Mouse (Mus musculus) bone marrow, adult 2 months (tissue): ENCODE results near the gene Abcc12. TPM values are rescaled to one million over a fixed set of nuclear protein-coding genes. Genes with fewer than 3 reads are reported as not detected.

Experiments
- H3K27ac ChIP-seq: fragments of 200-500 bp; 2 replicates; pipeline ENCODE4 v1.5.1; 2012; ENCODE audit warnings: low read depth, mild to moderate bottlenecking, control low read depth, inconsistent platforms, low read length; ENCODE audit not compliant: control insufficient read depth, poor library complexity, insufficient read depth
- H3K4me1 ChIP-seq: fragments of 200-500 bp; 2 replicates; pipeline ENCODE4 v1.6.1; 2011; ENCODE audit warnings: low read length; ENCODE audit not compliant: control insufficient read depth, insufficient read depth
- H3K4me3 ChIP-seq: fragments of 200-500 bp; replicated peaks from 2 replicates; pipeline ENCODE3; 2011; ENCODE audit warnings: mild to moderate bottlenecking, low read depth, low read length, control low read depth; ENCODE audit not compliant: control insufficient read depth
- CTCF ChIP-seq: fragments of 200-500 bp; IDR thresholded peaks from 2 replicates; pipeline ENCODE4 v1.5.1; 2011; ENCODE audit warnings: low read length, control low read depth; ENCODE audit not compliant: control insufficient read depth, insufficient read depth
- POLR2A ChIP-seq: fragments of 200-500 bp; IDR thresholded peaks from 2 replicates; pipeline ENCODE4 v1.6.1; 2011; ENCODE audit warnings: low read depth, mild to moderate bottlenecking, control low read depth, low read length, borderline replicate concordance; ENCODE audit not compliant: control insufficient read depth
- WGBS: fragments of 180-500 bp; shearing (Covaris S2); methylation state at CpG from one replicate; pipeline ENCODE4 v1.1.7; 2018; 5-methylcytosine and 5-hydroxymethylcytosine counted together
- polyA plus RNA-seq: library from polyadenylated mRNA; stranded (reverse); fragments of >200 nt; gene quantifications from 2 replicates; pipeline ENCODE4 v1.2.4, GENCODE M21; 2011; ENCODE audit warnings: low replicate concordance; ENCODE audit not compliant: missing spikeins, insufficient read depth, insufficient read length

Abcc12 gene
- polyA plus RNA-seq, 1 experiment, result not detected

GRCm38 (mm10) chr8:86474461-86474860 lies 106.0 kb downstream of the Abcc12 start:
- Histone ChIP-seq H3K4me1 (no peaks in the 10 kb centered on the region), H3K27ac (no peak overlapping the region), H3K4me3 (no peak overlapping the region)
- no peak for TF ChIP-seq POLR2A
- TF ChIP-seq CTCF, result no peak
- 58% methylated on average over 4 of the region's 4 CpGs for WGBS

- Histone ChIP-seq H3K4me3 (no peak overlapping the region), H3K27ac (no peak overlapping the region), H3K4me1 (no peaks in the 10 kb centered on the region)
- WGBS, result 78% methylated on average over 6 of the region's 6 CpGs
- no peak for TF ChIP-seq CTCF
- TF ChIP-seq POLR2A, result no peak
Measured at GRCm38 (mm10) chr8:86473121-86473520, 107.4 kb downstream of the Abcc12 start.

GRCm38 (mm10) chr8:86470717-86471116 lies 109.8 kb downstream of the Abcc12 start:
- no peaks in the 10 kb centered on the region for H3K4me1 ChIP-seq
- H3K4me3 ChIP-seq, result no peak overlapping the region
- H3K27ac ChIP-seq, result no peak overlapping the region
- no peak for TF ChIP-seq POLR2A
- WGBS, result 76% methylated on average over 2 of the region's 2 CpGs

GRCm38 (mm10) chr8:86463215-86463614 lies 117.3 kb downstream of the Abcc12 start:
- Histone ChIP-seq H3K27ac (no peak overlapping the region), H3K4me3 (no peak overlapping the region), H3K4me1 (no peaks in the 10 kb centered on the region)
- TF ChIP-seq CTCF, result no peak
- TF ChIP-seq POLR2A, result no peak
- WGBS, result 83% methylated on average over 2 of the region's 2 CpGs

GRCm38 (mm10) chr8:86460372-86460771 lies 120.1 kb downstream of the Abcc12 start:
- H3K4me3 ChIP-seq, result no peak overlapping the region
- no peaks in the 10 kb centered on the region for H3K4me1 ChIP-seq
- WGBS, result 80% methylated on average over 5 of the region's 5 CpGs
- TF ChIP-seq POLR2A, result no peak
- TF ChIP-seq CTCF, result no peak
- no peak overlapping the region for H3K27ac ChIP-seq

- WGBS, result 76% methylated on average over 11 of the region's 11 CpGs
- no peaks in the 10 kb centered on the region for H3K4me1 ChIP-seq
- H3K4me3 ChIP-seq, result no peak overlapping the region
- H3K27ac ChIP-seq, result no peak overlapping the region
- TF ChIP-seq CTCF, result no peak
Measured at GRCm38 (mm10) chr8:86453697-86454480, 126.6 kb downstream of the Abcc12 start.

- 79% methylated on average over 4 of the region's 4 CpGs for WGBS
- TF ChIP-seq CTCF, result no peak
- no peak for TF ChIP-seq POLR2A
- Histone ChIP-seq H3K27ac (no peak overlapping the region), H3K4me3 (no peak overlapping the region), H3K4me1 (no peaks in the 10 kb centered on the region)
Measured at GRCm38 (mm10) chr8:86449870-86450515, 130.5 kb downstream of the Abcc12 start.

- Histone ChIP-seq H3K4me3 (no peak overlapping the region), H3K4me1 (no peaks in the 10 kb centered on the region), H3K27ac (no peak overlapping the region)
- WGBS, result 70% methylated on average over 4 of the region's 4 CpGs
- TF ChIP-seq POLR2A, result no peak
- no peak for TF ChIP-seq CTCF
Measured at GRCm38 (mm10) chr8:86445516-86445915, 135.0 kb downstream of the Abcc12 start.
